Mouse (Mus musculus) liver, embryonic 14.5 days (tissue): ENCODE data around the gene Med12l.

Source experiments
- CTCF ChIP-seq: IDR thresholded peaks from 2 replicates; pipeline ENCODE4 v1.5.1; 2016; ENCODE audit warnings: antibody characterized with exemption, low read depth, control low read depth
- EP300 ChIP-seq: IDR thresholded peaks from 2 replicates; pipeline ENCODE4 v1.6.1; 2016; ENCODE audit warnings: antibody characterized with exemption, low read depth

DNA sequence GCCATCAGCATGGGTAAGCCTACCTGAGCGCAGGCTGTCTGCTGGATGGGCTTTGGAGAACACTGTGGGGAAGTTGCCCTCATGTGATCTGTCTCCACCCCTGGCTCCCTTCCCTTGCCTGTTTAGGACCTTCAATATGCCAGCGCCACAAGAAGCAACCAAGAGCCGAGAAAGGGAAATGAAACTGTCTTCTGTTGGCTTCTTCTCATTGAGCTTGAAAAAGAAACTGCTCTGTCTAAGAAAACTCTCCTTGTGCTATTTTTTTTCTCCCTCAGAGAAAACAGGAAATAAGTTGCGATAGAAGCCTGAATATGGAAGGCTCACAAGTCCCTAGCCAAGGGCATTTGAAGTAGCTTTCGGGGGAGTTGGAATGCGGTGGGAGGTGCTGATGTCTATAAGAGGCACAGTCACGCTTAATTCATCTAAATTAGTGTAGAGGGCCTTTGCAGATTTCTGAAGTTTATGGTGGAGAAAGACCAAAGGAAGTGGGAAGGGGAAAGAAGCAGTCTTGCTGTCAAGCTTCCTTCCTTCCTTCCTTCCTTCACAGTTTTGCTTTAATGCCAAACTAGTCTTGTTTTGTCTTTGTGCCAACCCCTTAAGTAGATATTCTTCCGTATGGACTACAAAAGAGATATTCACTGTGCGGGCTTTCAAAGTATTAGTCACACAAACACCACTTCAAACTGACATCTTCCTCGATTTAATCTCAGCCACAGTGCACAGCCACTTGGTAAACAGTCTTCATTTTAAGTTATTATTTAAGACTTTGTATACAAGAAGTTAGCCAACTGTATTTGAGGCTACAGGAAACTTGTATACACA is 223.3 kb downstream of the Med12l start:
- no peak for TF ChIP-seq EP300
- TF ChIP-seq CTCF = no peak
